Mouse (Mus musculus): ENCODE results near the gene 7420426K07Rik. TPM values are rescaled to one million over a fixed set of nuclear protein-coding genes. Genes with fewer than 3 reads are reported as not detected.

7420426K07Rik gene
- not detected in 2 replicates for polyA plus RNA-seq (2015; fragmentation: Nextera tagmentation; extraction: Ambion mirVana)

DNA sequence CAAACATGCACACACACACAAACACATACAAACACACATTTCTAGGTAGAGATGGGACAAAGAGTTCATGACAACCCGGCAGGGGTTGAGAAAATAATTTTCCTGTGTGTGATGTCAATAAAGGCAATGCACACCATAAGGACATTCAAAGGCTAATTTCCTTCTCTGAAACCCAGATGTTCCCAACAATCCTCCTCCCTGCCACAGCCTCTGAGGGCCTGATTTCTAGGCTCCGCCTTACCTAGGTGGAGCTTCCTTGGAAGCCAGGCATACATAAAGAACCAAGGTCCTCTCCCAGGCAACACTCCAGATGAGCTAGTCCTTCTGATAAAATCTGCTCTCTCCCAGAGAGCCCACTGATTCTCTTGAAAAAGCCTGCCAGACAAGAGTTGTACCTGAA lies at the start of gene 7420426K07Rik:
Gene 7420426K07Rik (plus strand): TSS at position 301 of the 400 bp plus-strand sequence.
- Histone ChIP-seq H3K27me3 (ENCODE audit: insufficient read depth, low read length) (no peaks in the 10 kb centered on the region), H3K9me3 (ENCODE audit: low read length) (no peaks in the 10 kb centered on the region), H3K4me2 (ENCODE audit: low read depth, low read length) (no peak within 1 kb of the TSS), H3K4me3 (ENCODE audit: low read depth, low read length) (no peak within 1 kb of the TSS), H3K4me1 (ENCODE audit: insufficient read depth) (no peaks in the 10 kb centered on the region), H3K9ac (replicated peaks) (no peak within 1 kb of the TSS), H3K36me3 (replicated peaks; ENCODE audit: insufficient read depth, low read length) (no peaks in the 10 kb centered on the region), H3K27ac (ENCODE audit: low read depth) (no peak within 1 kb of the TSS)
- ATAC-seq (no peak), DNase-seq (no peak)
- TF ChIP-seq CTCF (IDR thresholded peaks at IDR 0.05; ENCODE audit: low read depth) (no peak), EP300 (IDR thresholded peaks at IDR 0.05; ENCODE audit: low read depth) (no peak)
- 83% methylated on average over 2 of the region's 2 CpGs for WGBS (ENCODE audit: insufficient replicate concordance)

DNA sequence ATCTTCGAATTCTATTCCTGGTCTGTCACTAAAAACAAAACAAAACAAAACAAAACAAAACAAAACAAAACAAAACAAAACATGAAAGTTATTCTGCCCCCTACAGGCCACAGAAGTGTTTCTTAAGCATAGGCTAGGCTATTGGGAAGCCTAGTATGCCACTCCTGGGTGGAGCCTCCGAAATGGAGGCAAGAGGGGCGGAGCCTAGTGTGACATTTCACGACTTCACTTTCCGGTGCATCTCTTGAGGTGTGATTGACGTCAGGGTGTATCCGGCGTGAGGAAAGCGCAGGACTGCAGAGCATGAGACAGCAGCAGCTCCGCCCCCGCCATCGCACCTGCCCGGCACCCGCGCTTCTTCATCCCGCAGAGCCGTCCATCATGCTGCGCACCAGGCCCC lies 46.7 kb upstream of the 7420426K07Rik start, which contains the start of gene Prr23a2:
Gene Prr23a2 (plus strand): TSS at position 285 of the 400 bp plus-strand sequence.
- TF ChIP-seq EP300 (IDR thresholded peaks at IDR 0.05; ENCODE audit: low read depth): no peak
- TF ChIP-seq CTCF (IDR thresholded peaks at IDR 0.05; ENCODE audit: low read depth): no peak

DNA sequence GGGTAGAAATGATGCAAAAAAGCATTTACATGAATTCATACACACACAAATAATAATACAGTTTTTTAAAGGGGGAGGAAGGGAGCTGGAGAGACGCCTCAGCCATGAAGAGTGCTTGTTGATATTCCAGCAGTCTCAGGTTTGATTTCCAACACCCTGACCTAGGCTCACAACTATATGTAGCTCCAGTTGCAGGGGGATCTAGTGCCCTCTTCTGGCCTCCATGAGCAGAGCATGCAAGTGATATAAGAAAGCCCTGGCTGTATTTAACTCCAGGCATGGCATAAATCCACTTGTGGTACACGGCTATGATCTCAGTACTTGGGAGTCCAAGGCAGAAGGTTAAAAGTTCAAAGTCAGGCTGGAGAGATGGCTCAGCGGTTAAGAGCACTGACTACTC lies 39.5 kb upstream of the 7420426K07Rik start:
- H3K4me3 ChIP-seq (ENCODE audit: low read depth, low read length): no peak overlapping the region
- WGBS (ENCODE audit: insufficient replicate concordance): 71% methylated on average over 3 of the region's 3 CpGs
- ATAC-seq (no peak), DNase-seq (no peak)
- H3K27ac ChIP-seq (ENCODE audit: low read depth): no peak overlapping the region
- no peak overlapping the region for H3K9ac ChIP-seq (replicated peaks)
- no peaks in the 10 kb centered on the region for H3K4me1 ChIP-seq (ENCODE audit: insufficient read depth)
- H3K4me2 ChIP-seq (ENCODE audit: low read depth, low read length): no peak overlapping the region
- H3K9me3 ChIP-seq (ENCODE audit: low read length): no peaks in the 10 kb centered on the region; the same call in 1 of the 2 replicates
- H3K27me3 ChIP-seq (ENCODE audit: insufficient read depth, low read length): no peaks in the 10 kb centered on the region
- H3K36me3 ChIP-seq (replicated peaks; ENCODE audit: insufficient read depth, low read length): no peaks in the 10 kb centered on the region
- TF ChIP-seq EP300 (IDR thresholded peaks at IDR 0.05; ENCODE audit: low read depth) (no peak), CTCF (IDR thresholded peaks at IDR 0.05; ENCODE audit: low read depth) (no peak; the same call in 1 of the 2 replicates)

More for the DNA sequence above, 46.7 kb upstream of the 7420426K07Rik start, which contains the start of gene Prr23a2:
- ATAC-seq: no peak
- 78% methylated on average over 18 of the region's 18 CpGs for WGBS (ENCODE audit: insufficient replicate concordance)
- no peak within 1 kb of the TSS for H3K4me3 ChIP-seq (ENCODE audit: low read depth, low read length)
- no peaks in the 10 kb centered on the region for H3K9me3 ChIP-seq (ENCODE audit: low read length)
- no peak within 1 kb of the TSS for H3K27ac ChIP-seq (ENCODE audit: low read depth)
- no peak within 1 kb of the TSS for H3K4me2 ChIP-seq (ENCODE audit: low read depth, low read length)
- H3K27me3 ChIP-seq (ENCODE audit: insufficient read depth, low read length): no peaks in the 10 kb centered on the region
- no peaks in the 10 kb centered on the region for H3K36me3 ChIP-seq (replicated peaks; ENCODE audit: insufficient read depth, low read length)
- no peak for DNase-seq
- no peaks in the 10 kb centered on the region for H3K4me1 ChIP-seq (ENCODE audit: insufficient read depth)
- no peak within 1 kb of the TSS for H3K9ac ChIP-seq (replicated peaks)

DNA sequence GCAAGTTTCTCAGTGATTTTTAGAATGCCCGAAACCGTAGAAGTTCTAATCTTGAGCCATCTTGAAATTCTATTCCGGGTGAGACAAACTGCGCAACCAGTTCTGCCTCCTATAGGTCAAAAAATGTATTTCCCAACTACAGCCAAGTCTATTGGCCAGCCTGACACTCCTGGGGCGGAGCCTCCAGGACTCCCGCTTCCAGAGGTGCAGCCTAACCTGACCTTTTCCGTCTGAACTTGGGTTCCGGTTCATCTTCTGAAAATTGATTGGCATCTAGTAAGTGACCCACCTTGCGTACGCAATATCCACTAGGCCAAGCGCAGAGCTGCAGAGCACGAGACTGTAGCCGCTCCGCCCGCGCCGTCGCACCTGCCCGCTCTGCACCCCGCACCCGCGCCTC lies 38.3 kb upstream of the 7420426K07Rik start, which contains the start of gene Prr23a3:
Gene Prr23a3 (plus strand): TSS at position 197 of the 400 bp plus-strand sequence.
- no peak within 1 kb of the TSS for H3K27ac ChIP-seq (ENCODE audit: low read depth)
- no peaks in the 10 kb centered on the region for H3K36me3 ChIP-seq (replicated peaks; ENCODE audit: insufficient read depth, low read length)
- ATAC-seq: no peak
- 53% methylated on average over 22 of the region's 22 CpGs for WGBS (ENCODE audit: insufficient replicate concordance)
- H3K27me3 ChIP-seq (ENCODE audit: insufficient read depth, low read length): no peaks in the 10 kb centered on the region
- DNase-seq: no peak
- TF ChIP-seq CTCF (IDR thresholded peaks at IDR 0.05; ENCODE audit: low read depth): no peak
- TF ChIP-seq EP300 (IDR thresholded peaks at IDR 0.05; ENCODE audit: low read depth): no peak
- no peak within 1 kb of the TSS for H3K4me3 ChIP-seq (ENCODE audit: low read depth, low read length)
- H3K4me2 ChIP-seq (ENCODE audit: low read depth, low read length): no peak within 1 kb of the TSS
- no peak within 1 kb of the TSS for H3K9ac ChIP-seq (replicated peaks)
- H3K4me1 ChIP-seq (ENCODE audit: insufficient read depth): no peaks in the 10 kb centered on the region
- H3K9me3 ChIP-seq (ENCODE audit: low read length): no peaks in the 10 kb centered on the region; the same call in 1 of the 2 replicates

DNA sequence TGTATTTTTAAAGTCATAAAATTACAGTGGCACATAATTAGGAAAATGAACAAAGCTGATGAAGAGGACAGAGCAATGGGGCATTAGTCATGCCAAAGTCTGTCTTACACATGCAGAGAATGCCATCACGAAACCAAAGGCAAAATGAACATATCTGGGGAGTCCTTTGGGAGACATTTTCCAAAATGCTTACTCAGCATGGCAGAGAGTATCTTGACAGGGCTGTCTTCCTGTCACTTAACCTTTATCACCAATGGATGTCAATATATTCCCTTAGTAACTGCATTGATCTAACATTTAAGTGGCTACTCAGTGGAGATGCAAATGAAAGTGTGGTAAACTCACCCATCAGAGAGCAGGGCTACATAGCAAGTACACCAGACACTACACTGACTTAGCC lies 1.4 kb upstream of the 7420426K07Rik start:
- Histone ChIP-seq H3K9ac (replicated peaks) (no peak overlapping the region), H3K27ac (ENCODE audit: low read depth) (no peak overlapping the region)
- WGBS (ENCODE audit: insufficient replicate concordance): 57% methylated on average over 1 of the region's 1 CpGs

DNA sequence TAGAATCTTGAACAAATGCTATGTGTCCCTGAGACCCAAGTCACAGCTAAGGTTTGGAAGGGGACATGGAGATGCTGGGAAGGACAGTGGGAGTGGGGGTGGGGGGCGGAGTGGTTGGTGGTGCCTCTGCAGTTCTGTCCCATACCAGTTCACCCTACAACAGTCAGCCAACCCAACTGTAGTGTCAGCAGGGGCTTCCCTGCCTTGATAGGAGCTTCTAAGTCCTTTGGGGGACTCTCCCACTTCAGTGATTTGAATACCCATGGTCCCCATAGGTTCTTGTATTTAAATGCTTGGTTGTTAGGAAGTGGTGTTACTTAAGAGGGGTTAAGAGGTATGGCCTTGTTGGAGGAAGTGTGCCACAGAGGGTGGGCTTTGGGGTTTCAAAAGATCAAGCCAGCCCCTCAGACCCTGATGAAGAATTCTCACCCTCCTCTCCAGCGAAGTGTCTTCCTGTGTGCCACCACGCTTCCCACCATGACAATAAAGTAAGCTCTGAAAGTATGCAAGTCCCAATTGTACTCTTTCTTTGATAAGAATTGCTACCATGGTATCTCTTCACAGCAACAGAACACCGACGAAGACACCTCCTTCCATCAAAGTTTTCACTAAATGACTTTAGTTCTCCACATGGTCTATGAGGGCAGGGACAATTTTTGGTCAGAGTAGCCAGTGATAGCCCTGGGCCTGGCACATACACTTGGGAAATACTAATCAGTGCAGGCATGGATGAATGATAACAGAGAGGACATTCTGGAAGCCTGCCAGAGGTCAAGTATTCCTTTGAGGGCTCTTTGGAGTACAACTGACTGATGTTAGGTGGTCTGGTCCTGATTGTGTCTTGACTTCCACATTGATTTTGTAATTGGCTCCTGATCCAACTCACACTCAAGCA lies 18.0 kb downstream of the 7420426K07Rik start:
- DNase-seq: no peak
- Histone ChIP-seq H3K9me3 (ENCODE audit: low read length) (no peaks in the 10 kb centered on the region), H3K4me1 (ENCODE audit: insufficient read depth) (no peaks in the 10 kb centered on the region), H3K4me2 (ENCODE audit: low read depth, low read length) (no peak overlapping the region), H3K36me3 (replicated peaks; ENCODE audit: insufficient read depth, low read length) (no peaks in the 10 kb centered on the region), H3K27me3 (ENCODE audit: insufficient read depth, low read length) (no peaks in the 10 kb centered on the region), H3K9ac (replicated peaks) (no peak overlapping the region), H3K4me3 (ENCODE audit: low read depth, low read length) (no peak overlapping the region), H3K27ac (ENCODE audit: low read depth) (no peak overlapping the region)
- 74% methylated on average over 5 of the region's 5 CpGs for WGBS (ENCODE audit: insufficient replicate concordance)
- ATAC-seq: no peak
- no peak for TF ChIP-seq EP300 (IDR thresholded peaks at IDR 0.05; ENCODE audit: low read depth)
- no peak for TF ChIP-seq CTCF (IDR thresholded peaks at IDR 0.05; ENCODE audit: low read depth)

More for the DNA sequence above, 1.4 kb upstream of the 7420426K07Rik start:
- Histone ChIP-seq H3K9me3 (ENCODE audit: low read length) (peaks cover 7% of the 10 kb centered on the region), H3K4me2 (ENCODE audit: low read depth, low read length) (no peak overlapping the region), H3K4me1 (ENCODE audit: insufficient read depth) (no peaks in the 10 kb centered on the region), H3K4me3 (ENCODE audit: low read depth, low read length) (no peak overlapping the region), H3K27me3 (ENCODE audit: insufficient read depth, low read length) (no peaks in the 10 kb centered on the region), H3K36me3 (replicated peaks; ENCODE audit: insufficient read depth, low read length) (no peaks in the 10 kb centered on the region)
- no peak for ATAC-seq
- TF ChIP-seq EP300 (IDR thresholded peaks at IDR 0.05; ENCODE audit: low read depth) (no peak), CTCF (IDR thresholded peaks at IDR 0.05; ENCODE audit: low read depth) (no peak)
- DNase-seq: no peak

Data from liver, postnatal 0 days (tissue).